Mouse (Mus musculus) 416B (cell line): ENCODE results near the gene Taf15.

Experiments used
- DNase-seq: peaks from one replicate; pipeline ENCODE4 v3.0.0; 2011; ENCODE audit warnings: low read depth

The Taf15 gene

GRCm38 (mm10) chr11:83472324-83473234 lies at the start of gene Taf15:
Gene Taf15, plus strand, starts transcription at chr11:83473086.
- peak; percentile 99 for DNase-seq

GRCm38 (mm10) chr11:83424681-83425080 lies 48.2 kb upstream of the Taf15 start:
- DNase-seq = peak; percentile 71

- DNase-seq = peak; percentile 87
Observed at GRCm38 (mm10) chr11:83426964-83427363, 45.9 kb upstream of the Taf15 start.

- DNase-seq = no peak
Observed at GRCm38 (mm10) chr11:83429355-83429754, 43.5 kb upstream of the Taf15 start, which contains the start of gene Gas2l2. Gene Gas2l2, minus strand, starts transcription at chr11:83429455.

GRCm38 (mm10) chr11:83432533-83432932 lies 40.4 kb upstream of the Taf15 start:
- DNase-seq = peak; percentile 36

GRCm38 (mm10) chr11:83437377-83437776 lies 35.5 kb upstream of the Taf15 start, which contains the start of gene 1700020L24Rik:
Gene 1700020L24Rik, plus strand, starts transcription at chr11:83437677.
- DNase-seq = no peak

- peak; percentile 88 for DNase-seq
Observed at GRCm38 (mm10) chr11:83439426-83440060, 33.3 kb upstream of the Taf15 start.

- DNase-seq = peak; percentile 94
Observed at GRCm38 (mm10) chr11:83440081-83441064, 32.5 kb upstream of the Taf15 start.

GRCm38 (mm10) chr11:83441235-83441634 lies 31.7 kb upstream of the Taf15 start:
- no peak for DNase-seq

GRCm38 (mm10) chr11:83442596-83443267 lies 30.2 kb upstream of the Taf15 start:
- DNase-seq = peak; percentile 62

- DNase-seq = no peak
Observed at GRCm38 (mm10) chr11:83443824-83444223, 29.1 kb upstream of the Taf15 start.

GRCm38 (mm10) chr11:83445001-83445400 lies 27.9 kb upstream of the Taf15 start:
- DNase-seq = no peak

GRCm38 (mm10) chr11:83447612-83448011 lies 25.3 kb upstream of the Taf15 start:
- DNase-seq = no peak

- DNase-seq = no peak
Observed at GRCm38 (mm10) chr11:83448021-83448926, 24.6 kb upstream of the Taf15 start.

GRCm38 (mm10) chr11:83448927-83449236 lies 24.0 kb upstream of the Taf15 start:
- DNase-seq = no peak

- DNase-seq = no peak
Observed at GRCm38 (mm10) chr11:83449298-83449697, 23.6 kb upstream of the Taf15 start.

GRCm38 (mm10) chr11:83450550-83450949 lies 22.3 kb upstream of the Taf15 start:
- DNase-seq = no peak

GRCm38 (mm10) chr11:83451281-83451680 lies 21.6 kb upstream of the Taf15 start:
- no peak for DNase-seq

GRCm38 (mm10) chr11:83454548-83454947 lies 18.3 kb upstream of the Taf15 start:
- no peak for DNase-seq

- DNase-seq = no peak
Observed at GRCm38 (mm10) chr11:83455608-83456007, 17.3 kb upstream of the Taf15 start.
